Mouse (Mus musculus) myocyte (in vitro differentiated cells): ENCODE measurements around the gene Pfkfb2.

Experiments
- MAX ChIP-seq: IDR thresholded peaks from one replicate; pipeline ENCODE4 v1.6.1; 2011; ENCODE audit warnings: low read depth, mild to moderate bottlenecking, control low read depth
- POLR2A ChIP-seq: IDR thresholded peaks from one replicate; pipeline ENCODE4 v1.6.1; 2011; ENCODE audit warnings: low read depth, mild to moderate bottlenecking, control low read depth, moderate library complexity; ENCODE audit not compliant: insufficient read length
- REST ChIP-seq: IDR thresholded peaks from one replicate; pipeline ENCODE4 v1.6.1; 2011; ENCODE audit warnings: mild to moderate bottlenecking, control low read depth, moderate library complexity; ENCODE audit not compliant: insufficient read depth, insufficient read length

DNA sequence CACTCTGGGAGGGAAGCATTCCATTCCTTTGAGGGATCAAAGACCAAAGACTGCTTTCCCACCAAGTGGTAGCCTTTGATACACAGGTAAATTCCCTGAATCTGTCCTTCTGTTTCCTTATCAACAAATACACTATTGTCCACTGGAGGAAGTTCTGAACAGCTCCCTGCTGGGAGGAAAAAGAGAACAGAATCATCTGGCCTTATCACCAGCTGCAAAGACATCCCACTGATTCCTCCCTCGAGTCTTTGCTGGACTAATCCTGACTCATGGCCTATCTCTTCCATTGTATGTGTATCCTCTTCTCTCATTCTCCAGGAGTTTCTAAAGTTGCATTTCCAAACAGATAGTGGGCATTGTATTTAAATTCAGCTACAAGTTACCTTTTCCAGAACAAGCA lies 45.1 kb downstream of the Pfkfb2 start:
- no peak for TF ChIP-seq POLR2A
- no peak for TF ChIP-seq MAX
- TF ChIP-seq REST: no peak
